Mouse (Mus musculus): ENCODE measurements around the gene Mef2b. TPM values are rescaled to one million over a fixed set of nuclear protein-coding genes. Genes with fewer than 3 reads are reported as not detected.
A peak's percentile ranks its signal among the peaks of the same experiment; 100 is the strongest.

The Mef2b gene
- polyA plus RNA-seq, 1 experiment = 0.16 TPM

DNA sequence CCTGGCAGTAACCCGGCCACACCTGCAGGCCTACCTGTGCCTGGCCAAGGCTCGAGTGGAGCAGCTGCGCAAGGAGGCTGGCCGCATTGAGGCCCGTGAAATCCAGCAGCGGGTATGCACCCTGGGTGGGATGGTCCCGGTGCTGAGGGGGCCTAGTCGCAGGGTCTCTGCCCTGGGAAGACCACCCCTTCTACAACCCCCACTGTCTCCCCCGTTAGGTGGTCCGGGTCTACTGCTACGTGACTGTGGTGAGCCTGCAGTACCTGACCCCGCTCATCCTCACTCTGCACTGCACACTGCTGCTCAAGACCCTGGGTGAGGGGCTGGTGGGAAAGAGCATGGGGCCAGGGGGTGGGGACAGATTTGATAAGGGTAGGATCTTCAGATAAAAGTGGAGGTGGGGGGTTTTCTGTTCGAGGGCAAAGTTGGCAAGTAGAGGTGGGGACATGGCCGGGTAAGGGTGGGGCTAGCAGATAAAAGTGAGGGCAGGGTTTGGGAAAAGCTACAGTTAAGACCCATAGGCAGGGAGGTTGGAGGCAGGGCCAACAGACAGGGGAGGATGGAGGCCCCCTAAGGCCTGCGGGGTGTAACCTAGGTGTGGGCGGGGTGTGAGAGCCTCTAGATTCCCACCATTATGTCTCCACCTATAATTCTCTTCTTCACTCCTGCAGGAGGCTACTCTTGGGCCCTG is 41.8 kb downstream of the Mef2b start:
- 67% methylated on average over 16 of the region's 16 CpGs for WGBS
- no peak overlapping the region for H3K4me3 ChIP-seq (ENCODE audit: insufficient read depth, low read depth, low read length)

DNA sequence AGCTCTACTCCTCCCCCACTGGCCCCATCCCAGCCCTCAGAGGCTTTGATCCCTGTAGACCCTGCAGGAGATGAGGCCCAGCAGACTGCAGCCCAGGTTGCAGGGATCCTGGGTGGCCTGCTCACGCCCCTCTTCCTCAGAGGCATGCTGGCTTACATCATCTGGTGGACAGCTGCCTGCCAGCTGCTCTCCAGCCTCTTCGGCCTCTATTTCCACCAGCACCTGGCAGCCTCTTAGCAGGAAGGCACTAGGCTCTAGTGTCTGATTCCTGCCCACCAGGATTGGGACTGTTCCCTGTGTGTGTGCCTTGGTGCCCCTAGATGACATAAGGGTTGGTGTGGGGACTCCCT is 42.4 kb downstream of the Mef2b start:
- no peaks in the 10 kb centered on the region; the same call in 1 of the 2 replicates for H3K36me3 ChIP-seq (ENCODE audit: control insufficient read depth, insufficient read depth, low read length)
- TF ChIP-seq POLR2A (IDR thresholded peaks at IDR 0.05; ENCODE audit: low read depth, low read length) = no peak
- no peak for TF ChIP-seq CTCF (conservative IDR thresholded peaks at IDR 0.05; ENCODE audit: insufficient read depth, insufficient read length, low read depth, low read length)
- no peak for DNase-seq
- no peaks in the 10 kb centered on the region for H3K27me3 ChIP-seq (replicated peaks; ENCODE audit: control insufficient read depth, insufficient read depth, low read length)
- 77% methylated on average over 2 of the region's 2 CpGs for WGBS
- no peak overlapping the region for H3K27ac ChIP-seq (ENCODE audit: insufficient read depth, low read depth, low read length)
- H3K4me1 ChIP-seq (ENCODE audit: control insufficient read depth, insufficient read depth, low read length) = no peaks in the 10 kb centered on the region
- H3K4me3 ChIP-seq (ENCODE audit: insufficient read depth, low read depth, low read length) = no peak overlapping the region

More for the DNA sequence above, 41.8 kb downstream of the Mef2b start:
- Histone ChIP-seq H3K27me3 (replicated peaks; ENCODE audit: control insufficient read depth, insufficient read depth, low read length) (no peaks in the 10 kb centered on the region), H3K36me3 (ENCODE audit: control insufficient read depth, insufficient read depth, low read length) (no peaks in the 10 kb centered on the region; the same call in 1 of the 2 replicates), H3K27ac (ENCODE audit: insufficient read depth, low read depth, low read length) (no peak overlapping the region), H3K4me1 (ENCODE audit: control insufficient read depth, insufficient read depth, low read length) (no peaks in the 10 kb centered on the region)
- no peak for TF ChIP-seq POLR2A (IDR thresholded peaks at IDR 0.05; ENCODE audit: low read depth, low read length)
- no peak for TF ChIP-seq CTCF (conservative IDR thresholded peaks at IDR 0.05; ENCODE audit: insufficient read depth, insufficient read length, low read depth, low read length)
- DNase-seq = no peak

DNA sequence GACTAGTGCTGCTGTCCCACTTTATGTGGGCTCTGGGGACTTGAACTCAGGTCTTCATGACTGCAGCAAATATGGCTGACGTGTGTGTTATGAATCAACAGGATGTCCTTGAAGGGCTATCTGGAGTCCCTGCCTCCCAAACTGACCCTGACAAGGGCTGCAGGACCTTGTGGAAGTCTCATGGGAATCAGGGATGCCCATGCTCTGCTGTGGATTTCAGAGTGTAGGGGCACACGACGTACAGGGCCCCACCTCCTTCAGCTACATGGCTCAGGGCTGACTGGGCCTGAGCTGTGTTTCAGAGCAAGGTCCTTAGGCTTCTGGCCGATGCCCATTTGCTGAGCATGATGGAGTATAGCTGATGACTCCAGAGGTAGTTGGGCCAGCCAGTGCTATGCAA is 43.7 kb downstream of the Mef2b start:
- DNase-seq = no peak
- Histone ChIP-seq H3K27me3 (replicated peaks; ENCODE audit: control insufficient read depth, insufficient read depth, low read length) (no peaks in the 10 kb centered on the region), H3K27ac (ENCODE audit: insufficient read depth, low read depth, low read length) (no peak overlapping the region), H3K36me3 (ENCODE audit: control insufficient read depth, insufficient read depth, low read length) (peaks cover 2% of the 10 kb centered on the region; the same call in 1 of the 2 replicates), H3K4me1 (ENCODE audit: control insufficient read depth, insufficient read depth, low read length) (peaks cover 8% of the 10 kb centered on the region; the same call in 1 of the 2 replicates), H3K4me3 (ENCODE audit: insufficient read depth, low read depth, low read length) (no peak overlapping the region)
- WGBS = 75% methylated on average over 4 of the region's 4 CpGs
- TF ChIP-seq CTCF (conservative IDR thresholded peaks at IDR 0.05; ENCODE audit: insufficient read depth, insufficient read length, low read depth, low read length) (no peak), POLR2A (IDR thresholded peaks at IDR 0.05; ENCODE audit: low read depth, low read length) (no peak)

DNA sequence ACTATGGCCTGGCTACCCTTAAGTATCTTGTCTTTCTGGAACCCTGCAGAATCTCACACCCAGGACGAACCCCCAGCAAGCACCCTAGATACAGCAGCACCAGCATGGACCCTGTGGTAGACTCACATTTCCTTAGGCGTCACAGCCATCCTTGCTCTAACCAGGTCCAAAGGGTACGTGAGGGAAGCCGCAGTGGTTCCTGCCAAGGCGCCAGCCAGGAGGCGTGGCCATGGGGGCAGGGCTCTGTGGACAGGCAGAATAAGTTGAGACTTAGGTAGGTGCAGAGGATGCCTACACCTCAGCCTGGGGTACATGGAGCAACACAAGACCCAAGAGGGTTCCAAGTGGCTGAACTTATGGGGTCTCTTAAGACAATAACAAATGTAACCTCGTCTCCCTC is 49.2 kb downstream of the Mef2b start:
- Histone ChIP-seq H3K27ac (ENCODE audit: insufficient read depth, low read depth, low read length) (peak overlapping the region; percentile 69), H3K36me3 (ENCODE audit: control insufficient read depth, insufficient read depth, low read length) (peaks cover 4% of the 10 kb centered on the region; the same call in 1 of the 2 replicates), H3K27me3 (replicated peaks; ENCODE audit: control insufficient read depth, insufficient read depth, low read length) (no peaks in the 10 kb centered on the region), H3K4me1 (ENCODE audit: control insufficient read depth, insufficient read depth, low read length) (peaks cover 17% of the 10 kb centered on the region; the same call in 1 of the 2 replicates), H3K4me3 (ENCODE audit: insufficient read depth, low read depth, low read length) (no peak overlapping the region)
- no peak for TF ChIP-seq POLR2A (IDR thresholded peaks at IDR 0.05; ENCODE audit: low read depth, low read length)
- no peak for TF ChIP-seq CTCF (conservative IDR thresholded peaks at IDR 0.05; ENCODE audit: insufficient read depth, insufficient read length, low read depth, low read length)
- WGBS = 47% methylated on average over 7 of the region's 7 CpGs
- DNase-seq = peak; percentile 95

DNA sequence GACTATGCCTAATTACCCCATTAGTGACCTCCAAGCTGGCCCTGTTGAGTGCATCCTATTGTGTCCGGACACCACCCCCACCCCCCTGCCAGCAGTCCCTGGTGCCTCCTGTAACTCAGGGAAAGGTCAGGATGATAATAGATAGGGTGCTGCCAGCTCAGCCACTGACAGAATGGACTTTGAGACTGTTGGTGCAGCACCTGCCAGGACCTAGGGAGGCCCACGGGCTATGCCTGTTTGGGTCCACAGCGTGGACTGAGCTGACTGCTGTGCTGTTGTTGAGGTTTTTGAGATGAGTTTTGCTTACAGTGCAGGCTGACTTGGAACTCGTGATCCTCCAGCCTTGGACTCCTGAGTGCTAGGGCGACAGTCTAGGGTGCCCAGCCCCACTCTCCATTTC is 53.7 kb downstream of the Mef2b start:
- no peak for TF ChIP-seq POLR2A (IDR thresholded peaks at IDR 0.05; ENCODE audit: low read depth, low read length)
- TF ChIP-seq CTCF (conservative IDR thresholded peaks at IDR 0.05; ENCODE audit: insufficient read depth, insufficient read length, low read depth, low read length) = no peak
- H3K27me3 ChIP-seq (replicated peaks; ENCODE audit: control insufficient read depth, insufficient read depth, low read length) = no peaks in the 10 kb centered on the region
- peak; percentile 91 for DNase-seq
- WGBS = 53% methylated on average over 5 of the region's 5 CpGs
- H3K36me3 ChIP-seq (ENCODE audit: control insufficient read depth, insufficient read depth, low read length) = peaks cover 2% of the 10 kb centered on the region; the same call in 1 of the 2 replicates
- H3K27ac ChIP-seq (ENCODE audit: insufficient read depth, low read depth, low read length) = peak overlapping the region; percentile 80
- H3K4me3 ChIP-seq (ENCODE audit: insufficient read depth, low read depth, low read length) = no peak overlapping the region
- H3K4me1 ChIP-seq (ENCODE audit: control insufficient read depth, insufficient read depth, low read length) = peaks cover 29% of the 10 kb centered on the region

DNA sequence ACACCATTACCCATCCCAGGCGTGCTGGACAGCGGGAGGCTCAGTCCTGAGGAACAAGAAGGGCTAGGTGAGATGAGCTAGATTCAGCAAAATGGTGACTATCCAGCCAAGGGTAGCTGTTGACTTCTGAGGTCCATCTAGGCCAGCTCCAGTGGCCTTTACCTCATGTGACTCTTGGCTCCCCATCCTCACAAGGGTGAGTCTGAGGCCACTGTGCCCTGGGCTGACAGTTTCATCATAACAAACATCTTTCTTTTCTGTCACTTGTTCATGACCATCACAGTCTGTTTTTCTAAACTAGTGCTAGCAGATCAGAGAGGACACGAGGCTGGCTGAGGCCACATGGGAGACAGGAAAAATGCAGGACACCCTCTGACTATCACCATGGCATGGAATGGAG is 54.7 kb downstream of the Mef2b start:
- TF ChIP-seq CTCF (conservative IDR thresholded peaks at IDR 0.05; ENCODE audit: insufficient read depth, insufficient read length, low read depth, low read length) (no peak), POLR2A (IDR thresholded peaks at IDR 0.05; ENCODE audit: low read depth, low read length) (no peak)
- WGBS = 69% methylated on average over 3 of the region's 3 CpGs
- Histone ChIP-seq H3K27me3 (replicated peaks; ENCODE audit: control insufficient read depth, insufficient read depth, low read length) (no peaks in the 10 kb centered on the region), H3K4me3 (ENCODE audit: insufficient read depth, low read depth, low read length) (no peak overlapping the region), H3K4me1 (ENCODE audit: control insufficient read depth, insufficient read depth, low read length) (peaks cover 31% of the 10 kb centered on the region), H3K27ac (ENCODE audit: insufficient read depth, low read depth, low read length) (peak overlapping the region; percentile 80; the same call in 1 of the 2 replicates), H3K36me3 (ENCODE audit: control insufficient read depth, insufficient read depth, low read length) (peaks cover 1% of the 10 kb centered on the region; the same call in 1 of the 2 replicates)
- DNase-seq = peak; percentile 35

DNA sequence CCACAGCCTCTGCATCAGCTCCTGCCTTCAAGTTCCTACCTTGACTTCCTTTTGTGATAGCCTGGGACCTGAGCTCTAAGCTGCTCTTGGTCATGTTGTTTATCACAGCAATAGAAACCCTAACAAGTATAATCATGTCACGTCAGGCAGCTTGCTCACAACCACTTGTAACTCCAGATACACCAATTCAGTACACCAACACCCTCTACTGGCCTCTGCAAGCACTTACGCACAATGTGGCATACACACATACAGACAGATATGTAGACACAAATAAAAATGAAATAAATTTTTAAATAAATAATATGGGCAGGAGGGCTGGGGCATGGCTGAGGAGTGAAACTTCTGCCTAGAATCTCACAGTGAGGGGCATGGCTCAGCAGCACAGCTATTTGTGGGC is 56.3 kb downstream of the Mef2b start:
- H3K36me3 ChIP-seq (ENCODE audit: control insufficient read depth, insufficient read depth, low read length) = peaks cover 1% of the 10 kb centered on the region; the same call in 1 of the 2 replicates
- TF ChIP-seq POLR2A (IDR thresholded peaks at IDR 0.05; ENCODE audit: low read depth, low read length) (no peak), CTCF (conservative IDR thresholded peaks at IDR 0.05; ENCODE audit: insufficient read depth, insufficient read length, low read depth, low read length) (peak; percentile 25; the same call in 1 of the 2 replicates)
- no peak overlapping the region for H3K4me3 ChIP-seq (ENCODE audit: insufficient read depth, low read depth, low read length)
- peaks cover 46% of the 10 kb centered on the region for H3K4me1 ChIP-seq (ENCODE audit: control insufficient read depth, insufficient read depth, low read length)
- H3K27me3 ChIP-seq (replicated peaks; ENCODE audit: control insufficient read depth, insufficient read depth, low read length) = no peaks in the 10 kb centered on the region
- H3K27ac ChIP-seq (ENCODE audit: insufficient read depth, low read depth, low read length) = no peak overlapping the region
- 77% methylated on average over 2 of the region's 2 CpGs for WGBS
- DNase-seq = no peak
